Mouse (Mus musculus): ENCODE data around the gene Fam49a. TPM values are rescaled to one million over a fixed set of nuclear protein-coding genes. Genes with fewer than 3 reads are reported as not detected.

Fam49a gene
- polyA plus RNA-seq, 1 experiment, result 11.3 TPM

GRCm38 (mm10) chr12:12306214-12306613 lies 44.3 kb downstream of the Fam49a start:
- H3K27ac ChIP-seq (ENCODE audit: insufficient read depth, low read length), result no peak overlapping the region
- no peak overlapping the region for H3K4me3 ChIP-seq (ENCODE audit: extremely low read depth, insufficient read depth, insufficient read length)
- no peak for DNase-seq (ENCODE audit: low read depth in 1 of 2, low spot score in 2 of 2)
- H3K36me3 ChIP-seq (ENCODE audit: control insufficient read depth, insufficient read depth, low read length), result peaks cover 5% of the 10 kb centered on the region
- peaks cover 11% of the 10 kb centered on the region; the same call in 1 of the 2 replicates for H3K4me1 ChIP-seq (ENCODE audit: control insufficient read depth, insufficient read depth, insufficient read length)
- no peak for TF ChIP-seq CTCF (IDR thresholded peaks at IDR 0.05; ENCODE audit: extremely low read depth, insufficient read depth, insufficient read length, insufficient replicate concordance)
- TF ChIP-seq POLR2A (IDR thresholded peaks at IDR 0.05; ENCODE audit: low read depth, low read length), result no peak
- WGBS, result 95% methylated on average over 3 of the region's 3 CpGs
- no peaks in the 10 kb centered on the region for H3K27me3 ChIP-seq (ENCODE audit: control insufficient read depth, insufficient read depth, low read length)

- no peak for DNase-seq (ENCODE audit: low read depth in 1 of 2, low spot score in 2 of 2)
- WGBS, result 94% methylated on average over 6 of the region's 6 CpGs
- no peak for TF ChIP-seq CTCF (IDR thresholded peaks at IDR 0.05; ENCODE audit: extremely low read depth, insufficient read depth, insufficient read length, insufficient replicate concordance)
- no peak for TF ChIP-seq POLR2A (IDR thresholded peaks at IDR 0.05; ENCODE audit: low read depth, low read length)
- Histone ChIP-seq H3K27me3 (ENCODE audit: control insufficient read depth, insufficient read depth, low read length) (no peaks in the 10 kb centered on the region), H3K4me3 (ENCODE audit: extremely low read depth, insufficient read depth, insufficient read length) (no peak overlapping the region), H3K4me1 (ENCODE audit: control insufficient read depth, insufficient read depth, insufficient read length) (peaks cover 6% of the 10 kb centered on the region; the same call in 1 of the 2 replicates), H3K36me3 (ENCODE audit: control insufficient read depth, insufficient read depth, low read length) (peaks cover 5% of the 10 kb centered on the region), H3K27ac (ENCODE audit: insufficient read depth, low read length) (no peak overlapping the region)
Observed at GRCm38 (mm10) chr12:12306814-12307213, 44.9 kb downstream of the Fam49a start.

GRCm38 (mm10) chr12:12307245-12307644 lies 45.3 kb downstream of the Fam49a start:
- Histone ChIP-seq H3K4me1 (ENCODE audit: control insufficient read depth, insufficient read depth, insufficient read length) (peaks cover 3% of the 10 kb centered on the region; the same call in 1 of the 2 replicates), H3K4me3 (ENCODE audit: extremely low read depth, insufficient read depth, insufficient read length) (no peak overlapping the region), H3K27me3 (ENCODE audit: control insufficient read depth, insufficient read depth, low read length) (no peaks in the 10 kb centered on the region), H3K36me3 (ENCODE audit: control insufficient read depth, insufficient read depth, low read length) (peaks cover 5% of the 10 kb centered on the region), H3K27ac (ENCODE audit: insufficient read depth, low read length) (no peak overlapping the region)
- no peak for DNase-seq (ENCODE audit: low read depth in 1 of 2, low spot score in 2 of 2)
- 95% methylated on average over 8 of the region's 8 CpGs for WGBS
- no peak for TF ChIP-seq POLR2A (IDR thresholded peaks at IDR 0.05; ENCODE audit: low read depth, low read length)
- no peak for TF ChIP-seq CTCF (IDR thresholded peaks at IDR 0.05; ENCODE audit: extremely low read depth, insufficient read depth, insufficient read length, insufficient replicate concordance)

- H3K27me3 ChIP-seq (ENCODE audit: control insufficient read depth, insufficient read depth, low read length), result no peaks in the 10 kb centered on the region
- no peak overlapping the region for H3K27ac ChIP-seq (ENCODE audit: insufficient read depth, low read length)
- H3K36me3 ChIP-seq (ENCODE audit: control insufficient read depth, insufficient read depth, low read length), result peaks cover 1% of the 10 kb centered on the region; the same call in 1 of the 2 replicates
- no peak for DNase-seq (ENCODE audit: low read depth in 1 of 2, low spot score in 2 of 2)
- H3K4me1 ChIP-seq (ENCODE audit: control insufficient read depth, insufficient read depth, insufficient read length), result no peaks in the 10 kb centered on the region; the same call in 1 of the 2 replicates
- no peak for TF ChIP-seq POLR2A (IDR thresholded peaks at IDR 0.05; ENCODE audit: low read depth, low read length)
- no peak overlapping the region for H3K4me3 ChIP-seq (ENCODE audit: extremely low read depth, insufficient read depth, insufficient read length)
Observed at GRCm38 (mm10) chr12:12313437-12313836, 51.5 kb downstream of the Fam49a start.

- no peaks in the 10 kb centered on the region; the same call in 1 of the 2 replicates for H3K4me1 ChIP-seq (ENCODE audit: control insufficient read depth, insufficient read depth, insufficient read length)
Observed at GRCm38 (mm10) chr12:12313919-12314318, 52.0 kb downstream of the Fam49a start.

GRCm38 (mm10) chr12:12314326-12314725 lies 52.4 kb downstream of the Fam49a start:
- WGBS, result 91% methylated on average over 8 of the region's 8 CpGs
- TF ChIP-seq POLR2A (IDR thresholded peaks at IDR 0.05; ENCODE audit: low read depth, low read length) (no peak), CTCF (IDR thresholded peaks at IDR 0.05; ENCODE audit: extremely low read depth, insufficient read depth, insufficient read length, insufficient replicate concordance) (no peak)

More at GRCm38 (mm10) chr12:12313919-12314318, 52.0 kb downstream of the Fam49a start:
- no peak for TF ChIP-seq CTCF (IDR thresholded peaks at IDR 0.05; ENCODE audit: extremely low read depth, insufficient read depth, insufficient read length, insufficient replicate concordance)
- TF ChIP-seq POLR2A (IDR thresholded peaks at IDR 0.05; ENCODE audit: low read depth, low read length), result no peak
- Histone ChIP-seq H3K4me3 (ENCODE audit: extremely low read depth, insufficient read depth, insufficient read length) (no peak overlapping the region), H3K36me3 (ENCODE audit: control insufficient read depth, insufficient read depth, low read length) (peaks cover 1% of the 10 kb centered on the region; the same call in 1 of the 2 replicates), H3K27ac (ENCODE audit: insufficient read depth, low read length) (no peak overlapping the region), H3K27me3 (ENCODE audit: control insufficient read depth, insufficient read depth, low read length) (no peaks in the 10 kb centered on the region)
- WGBS, result 84% methylated on average over 4 of the region's 4 CpGs
- no peak for DNase-seq (ENCODE audit: low read depth in 1 of 2, low spot score in 2 of 2)

GRCm38 (mm10) chr12:12315011-12315410 lies 53.1 kb downstream of the Fam49a start:
- no peak for TF ChIP-seq POLR2A (IDR thresholded peaks at IDR 0.05; ENCODE audit: low read depth, low read length)
- TF ChIP-seq CTCF (IDR thresholded peaks at IDR 0.05; ENCODE audit: extremely low read depth, insufficient read depth, insufficient read length, insufficient replicate concordance), result no peak

More at GRCm38 (mm10) chr12:12314326-12314725, 52.4 kb downstream of the Fam49a start:
- H3K27me3 ChIP-seq (ENCODE audit: control insufficient read depth, insufficient read depth, low read length), result no peaks in the 10 kb centered on the region
- H3K4me3 ChIP-seq (ENCODE audit: extremely low read depth, insufficient read depth, insufficient read length), result no peak overlapping the region
- peaks cover 1% of the 10 kb centered on the region; the same call in 1 of the 2 replicates for H3K36me3 ChIP-seq (ENCODE audit: control insufficient read depth, insufficient read depth, low read length)
- no peak for DNase-seq (ENCODE audit: low read depth in 1 of 2, low spot score in 2 of 2)
- no peaks in the 10 kb centered on the region; the same call in 1 of the 2 replicates for H3K4me1 ChIP-seq (ENCODE audit: control insufficient read depth, insufficient read depth, insufficient read length)
- no peak overlapping the region for H3K27ac ChIP-seq (ENCODE audit: insufficient read depth, low read length)

More at GRCm38 (mm10) chr12:12315011-12315410, 53.1 kb downstream of the Fam49a start:
- peaks cover 1% of the 10 kb centered on the region; the same call in 1 of the 2 replicates for H3K36me3 ChIP-seq (ENCODE audit: control insufficient read depth, insufficient read depth, low read length)
- WGBS, result 76% methylated on average over 5 of the region's 5 CpGs
- H3K27me3 ChIP-seq (ENCODE audit: control insufficient read depth, insufficient read depth, low read length), result no peaks in the 10 kb centered on the region
- H3K4me3 ChIP-seq (ENCODE audit: extremely low read depth, insufficient read depth, insufficient read length), result no peak overlapping the region
- H3K4me1 ChIP-seq (ENCODE audit: control insufficient read depth, insufficient read depth, insufficient read length), result no peaks in the 10 kb centered on the region; the same call in 1 of the 2 replicates
- H3K27ac ChIP-seq (ENCODE audit: insufficient read depth, low read length), result no peak overlapping the region
- DNase-seq (ENCODE audit: low read depth in 1 of 2, low spot score in 2 of 2), result no peak
